28 mouse cellular contexts compared by ENCODE assay signal in the genomic region with DNA sequence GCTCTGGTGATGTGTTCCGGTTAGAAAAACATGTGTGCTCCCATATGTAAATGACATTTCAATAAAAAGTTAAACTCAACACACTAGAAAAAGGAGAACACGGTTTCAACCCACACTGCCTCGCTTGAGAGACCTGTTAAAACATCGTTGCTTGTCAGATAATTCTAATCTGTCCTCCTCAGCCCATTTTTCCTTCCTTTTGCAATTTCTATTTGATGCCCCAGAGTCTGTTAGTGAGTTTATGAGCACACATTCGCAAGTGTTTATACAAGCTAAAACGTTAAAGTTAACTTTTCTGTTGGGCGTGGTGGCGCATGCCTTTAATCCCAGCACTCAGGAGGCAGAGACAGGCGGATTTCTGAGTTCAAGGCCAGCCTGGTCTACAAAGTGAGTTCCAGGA. TPM values are rescaled to one million over a fixed set of nuclear protein-coding genes. Genes with fewer than 3 reads are reported as not detected.
"Had no signal": no experiment of that assay in that cellular context is flagged by ENCODE, and none has a peak within 500 bp of the region (broad histone marks: within the 10 kb centered on the region; RNA-seq: fewer than 3 reads in every experiment).

No protein-coding gene starts in this region.

- H3K9me3 ChIP-seq: intestine, embryonic 15.5 days; kidney, embryonic 15.5 days; limb, embryonic 12.5 days; limb, embryonic 15.5 days; lung, embryonic 15.5 days; stomach, embryonic 15.5 days had no signal

- H3K27ac ChIP-seq: intestine, embryonic 15.5 days; kidney, embryonic 15.5 days; limb, embryonic 15.5 days; lung, embryonic 15.5 days; stomach, embryonic 15.5 days had no signal

- H3K36me3 ChIP-seq: intestine, embryonic 15.5 days; limb, embryonic 12.5 days; limb, embryonic 15.5 days; lung, embryonic 15.5 days; stomach, embryonic 15.5 days had no signal

- H3K9ac ChIP-seq: intestine, embryonic 15.5 days; kidney, embryonic 15.5 days; limb, embryonic 12.5 days; limb, embryonic 15.5 days; lung, embryonic 15.5 days; stomach, embryonic 15.5 days had no signal

- H3K4me2 ChIP-seq: intestine, embryonic 15.5 days; kidney, embryonic 15.5 days; limb, embryonic 15.5 days; lung, embryonic 15.5 days; midbrain, embryonic 11.5 days; stomach, embryonic 15.5 days had no signal

- H3K27me3 ChIP-seq: intestine, embryonic 15.5 days; kidney, embryonic 15.5 days; limb, embryonic 12.5 days; limb, embryonic 15.5 days; lung, embryonic 15.5 days; stomach, embryonic 15.5 days had no signal

- ATAC-seq: intestine, embryonic 15.5 days had no signal

- H3K4me3 ChIP-seq: intestine, embryonic 15.5 days; limb, embryonic 12.5 days; limb, embryonic 15.5 days; lung, embryonic 15.5 days; stomach, embryonic 15.5 days had no signal

- DNase-seq: kidney, adult 11 months; kidney, adult 8-10 months; kidney, postnatal 10 days; kidney, postnatal 36 days; left cerebral cortex, postnatal 4 days; lung, postnatal 10 days; lung, postnatal 36 days; midbrain, embryonic 14.5 days; right cerebral cortex, adult 18-20 months; right cerebral cortex, postnatal 14 days; right cerebral cortex, postnatal 4 days; thymus, adult 18-20 months; thymus, postnatal 36 days had no signal

RNA-seq across cellular contexts. Expression of a gene that starts 27.1 kb away (rescaled TPM):
- total RNA-seq: megakaryocyte-erythroid progenitor cell, adult 5-6 weeks had no signal

RNA-seq across cellular contexts. Expression of a gene that starts 40.5 kb away (rescaled TPM):
- total RNA-seq: layer of hippocampus, postnatal 14 days; left cerebral cortex, adult 8-10 months; left cerebral cortex, postnatal 14 days; left cerebral cortex, postnatal 4 days; megakaryocyte-erythroid progenitor cell, adult 5-6 weeks; midbrain, postnatal 0 days had no signal
- polyA plus RNA-seq: intestine, embryonic 15.5 days; kidney, embryonic 15.5 days; limb, embryonic 12.5 days; limb, embryonic 15.5 days; midbrain, embryonic 11.5 days; midbrain, postnatal 0 days; neural tube, embryonic 11.5 days; neural tube, embryonic 14.5 days; stomach, embryonic 15.5 days; urinary bladder, adult 2 months had no signal
